In genomic region chr13:29320421-29320820, GRCm38 (mm10) we compare ENCODE assay signal across 15 mouse cellular contexts.
"Had no signal": no experiment of that assay in that cellular context is flagged by ENCODE, and none has a peak within 500 bp of the region (broad histone marks: within the 10 kb centered on the region; RNA-seq: fewer than 3 reads in every experiment).

No protein-coding gene starts in this region.

- H3K4me2 ChIP-seq: limb, embryonic 15.5 days; liver, embryonic 11.5 days; midbrain, embryonic 11.5 days had no signal

- H3K4me3 ChIP-seq: layer of hippocampus, adult 2 months; limb, embryonic 15.5 days; megakaryocyte, embryonic 14.5 days had no signal

- H3K36me3 ChIP-seq: limb, embryonic 15.5 days had no signal

- H3K9ac ChIP-seq: limb, embryonic 15.5 days; liver, embryonic 14.5 days; liver, postnatal 0 days had no signal

- ATAC-seq: liver, postnatal 0 days; midbrain, embryonic 16.5 days had no signal

- H3K27me3 ChIP-seq: limb, embryonic 15.5 days; megakaryocyte, embryonic 14.5 days had no signal

- H3K27ac ChIP-seq: kidney, postnatal 0 days; layer of hippocampus, adult 2 months; limb, embryonic 15.5 days; liver, embryonic 14.5 days had no signal

- DNase-seq: kidney, adult 2 months; kidney, postnatal 25 days; layer of hippocampus, adult 9-11 months; liver, postnatal 0 days; lung, postnatal 36 days; thymus, adult 18-20 months; thymus, postnatal 36 days had no signal

- H3K4me1 ChIP-seq: limb, embryonic 15.5 days; megakaryocyte, embryonic 14.5 days had no signal

- H3K9me3 ChIP-seq: limb, embryonic 15.5 days; megakaryocyte, embryonic 14.5 days had no signal
